Mouse (Mus musculus) stomach, embryonic 16.5 days (tissue): ENCODE data around the gene Eaf1. TPM values are rescaled to one million over a fixed set of nuclear protein-coding genes. Genes with fewer than 3 reads are reported as not detected.

ENCODE experiments used
- ATAC-seq: fragments of 200-750 bp; cut with Nextera tagmentation; 2 replicates; pipeline ENCODE4 v1.8.0; 2017; ENCODE audit warnings: moderate number of reproducible peaks, moderate TSS enrichment; ENCODE audit not compliant: insufficient read depth, low FRiP score
- H3K27ac ChIP-seq: fragments of 300-500 bp; sonication (generic); 2 replicates; pipeline ENCODE4 v1.5.1; 2014; ENCODE audit warnings: low read length
- H3K27me3 ChIP-seq: fragments of 300-500 bp; sonication (generic); 2 replicates; pipeline ENCODE4 v1.6.1; 2014; ENCODE audit warnings: low read length, control low read depth, mixed read lengths; ENCODE audit not compliant: control insufficient read depth, insufficient read depth
- H3K36me3 ChIP-seq: fragments of 300-500 bp; sonication (generic); 2 replicates; pipeline ENCODE4 v1.6.1; 2014; ENCODE audit warnings: low read length; ENCODE audit not compliant: control insufficient read depth, insufficient read depth
- H3K4me1 ChIP-seq: fragments of 300-500 bp; sonication (generic); 2 replicates; pipeline ENCODE4 v1.6.1; 2014; ENCODE audit warnings: low read length, control low read depth, mixed read lengths; ENCODE audit not compliant: control insufficient read depth, insufficient read depth
- H3K4me2 ChIP-seq: fragments of 300-500 bp; sonication (generic); 2 replicates; pipeline ENCODE4 v1.6.1; 2014; ENCODE audit warnings: low read depth, low read length, mixed read lengths
- H3K4me3 ChIP-seq: fragments of 300-500 bp; sonication (generic); replicated peaks from 2 replicates; pipeline ENCODE4 v1.5.1; 2014; ENCODE audit warnings: mild to moderate bottlenecking, low read length
- H3K9ac ChIP-seq: fragments of 300-500 bp; sonication (generic); 2 replicates; pipeline ENCODE4 v1.6.1; 2014; ENCODE audit warnings: low read length
- H3K9me3 ChIP-seq: fragments of 300-500 bp; sonication (generic); replicated peaks from 2 replicates; pipeline ENCODE4 v1.6.1; 2016; ENCODE audit warnings: low read length, control low read depth; ENCODE audit not compliant: control insufficient read depth
- WGBS: fragments of 180-500 bp; shearing (Covaris S2); extraction: QIAGEN DNeasy Blood & Tissue Kit; methylation state at CpG from one replicate; pipeline ENCODE4 v1.1.7; 2014; 5-methylcytosine and 5-hydroxymethylcytosine counted together
- polyA plus RNA-seq: library from polyadenylated mRNA; unstranded; fragments of >200 nt; fragmentation: Nextera tagmentation; extraction: Ambion mirVana; gene quantifications from 2 replicates; pipeline ENCODE4 v1.2.1, GENCODE M21; 2015

Gene Eaf1
- polyA plus RNA-seq, 1 experiment from 2014 or later, result 21.2 TPM

GRCm38 (mm10) chr14:31556526-31557260 lies 62.5 kb downstream of the Eaf1 start:
- H3K4me3 ChIP-seq, result no peak overlapping the region
- ATAC-seq, result no peak
- H3K9ac ChIP-seq, result no peak overlapping the region
- no peak overlapping the region for H3K4me2 ChIP-seq
- peaks cover 7% of the 10 kb centered on the region; the same call in 1 of the 2 replicates for H3K4me1 ChIP-seq
- no peaks in the 10 kb centered on the region for H3K27me3 ChIP-seq
- 83% methylated on average over 9 of the region's 9 CpGs for WGBS
- no peaks in the 10 kb centered on the region for H3K9me3 ChIP-seq
- no peaks in the 10 kb centered on the region for H3K36me3 ChIP-seq
- H3K27ac ChIP-seq, result no peak overlapping the region

- Histone ChIP-seq H3K9me3 (no peaks in the 10 kb centered on the region), H3K27me3 (no peaks in the 10 kb centered on the region), H3K4me1 (peaks cover 7% of the 10 kb centered on the region; the same call in 1 of the 2 replicates), H3K9ac (no peak overlapping the region), H3K4me3 (no peak overlapping the region), H3K4me2 (no peak overlapping the region), H3K27ac (no peak overlapping the region), H3K36me3 (no peaks in the 10 kb centered on the region)
- no peak for ATAC-seq
- WGBS, result 87% methylated on average over 8 of the region's 8 CpGs
These were observed 63.1 kb downstream of the Eaf1 start for GRCm38 (mm10) chr14:31557273-31557672.

GRCm38 (mm10) chr14:31557784-31558183 lies 63.6 kb downstream of the Eaf1 start:
- Histone ChIP-seq H3K4me2 (no peak overlapping the region), H3K36me3 (no peaks in the 10 kb centered on the region), H3K9ac (no peak overlapping the region), H3K27ac (no peak overlapping the region), H3K9me3 (no peaks in the 10 kb centered on the region), H3K27me3 (no peaks in the 10 kb centered on the region), H3K4me3 (no peak overlapping the region), H3K4me1 (peaks cover 7% of the 10 kb centered on the region; the same call in 1 of the 2 replicates)
- 66% methylated on average over 9 of the region's 9 CpGs for WGBS
- no peak for ATAC-seq

- no peaks in the 10 kb centered on the region for H3K27me3 ChIP-seq
- no peak for ATAC-seq
- no peaks in the 10 kb centered on the region for H3K9me3 ChIP-seq
- H3K4me2 ChIP-seq, result no peak overlapping the region
- H3K27ac ChIP-seq, result no peak overlapping the region
- no peak overlapping the region for H3K9ac ChIP-seq
- no peaks in the 10 kb centered on the region for H3K36me3 ChIP-seq
- H3K4me3 ChIP-seq, result no peak overlapping the region
- 57% methylated on average over 5 of the region's 5 CpGs for WGBS
- peaks cover 7% of the 10 kb centered on the region; the same call in 1 of the 2 replicates for H3K4me1 ChIP-seq
These were observed 65.0 kb downstream of the Eaf1 start for GRCm38 (mm10) chr14:31559216-31559615.

Other genes starting within 250 kb of the Eaf1 start
- 9.5 and 12.7 TPM in 2 replicates for gene Phf7, start 243.1 kb upstream of the Eaf1 start, polyA plus RNA-seq
- 64.1 and 69.0 TPM in 2 replicates for gene Bap1, start 242.9 kb upstream of the Eaf1 start, polyA plus RNA-seq
- 4.9 TPM in 2 replicates for gene Dnah1, start 170.5 kb upstream of the Eaf1 start, polyA plus RNA-seq
- 35.7 and 37.7 TPM in 2 replicates for gene Capn7, start 157.8 kb upstream of the Eaf1 start, polyA plus RNA-seq
- gene Sh3bp5, start 58.3 kb upstream of the Eaf1 start, polyA plus RNA-seq, result 19.5 and 20.0 TPM in 2 replicates
- gene Mettl6, start 641 bp downstream of the Eaf1 start, polyA plus RNA-seq, result 44.4 and 50.4 TPM in 2 replicates
- 0.81 and 2.1 TPM in 2 replicates for gene Colq, start 96.9 kb downstream of the Eaf1 start, polyA plus RNA-seq
- 0.77 and 1.5 TPM in 2 replicates for gene Gm49387, start 146.5 kb downstream of the Eaf1 start, polyA plus RNA-seq
- 29.0 and 31.8 TPM in 2 replicates for gene Btd, start 146.6 kb downstream of the Eaf1 start, polyA plus RNA-seq
- 12.5 and 13.1 TPM in 2 replicates for gene Hacl1, start 146.9 kb downstream of the Eaf1 start, polyA plus RNA-seq